In genomic region chr5:72920416-72920815, GRCm38 (mm10) we compare ENCODE assay signal across 27 mouse cellular contexts. TPM values are rescaled to one million over a fixed set of nuclear protein-coding genes. Genes with fewer than 3 reads are reported as not detected.
DNase-seq lines count a peak whose midpoint lies in the region; ATAC-seq and TF ChIP-seq lines count a peak whose summit lies in the region.
"Had no signal": no experiment of that assay in that cellular context is flagged by ENCODE, and none has a peak within 500 bp of the region (broad histone marks: within the 10 kb centered on the region; RNA-seq: fewer than 3 reads in every experiment).

No protein-coding gene starts in this region.

- no peaks in the 10 kb centered on the region for H3K36me3 ChIP-seq in forebrain, embryonic 14.5 days (ENCODE audit: control insufficient read depth, insufficient read depth, low read length)
- peaks cover 9% of the 10 kb centered on the region for H3K36me3 ChIP-seq in forebrain, embryonic 10.5 days (replicated peaks)
- no peaks in the 10 kb centered on the region for H3K36me3 ChIP-seq in forebrain, embryonic 16.5 days (ENCODE audit: control insufficient read depth, insufficient read depth)
- H3K36me3 ChIP-seq in forebrain, embryonic 12.5 days (replicated peaks), result peaks cover 9% of the 10 kb centered on the region
- H3K36me3 ChIP-seq: embryonic facial prominence, embryonic 13.5 days; embryonic facial prominence, embryonic 15.5 days had no signal

- no peaks in the 10 kb centered on the region for H3K9me3 ChIP-seq in forebrain, embryonic 14.5 days (replicated peaks; ENCODE audit: control insufficient read depth, low read length)
- no peaks in the 10 kb centered on the region for H3K9me3 ChIP-seq in forebrain, embryonic 10.5 days
- H3K9me3 ChIP-seq in forebrain, embryonic 16.5 days (ENCODE audit: control insufficient read depth, low read length), result no peaks in the 10 kb centered on the region
- H3K9me3 ChIP-seq in forebrain, embryonic 12.5 days, result no peaks in the 10 kb centered on the region
- H3K9me3 ChIP-seq: embryonic facial prominence, embryonic 13.5 days; embryonic facial prominence, embryonic 15.5 days had no signal

- H3K27ac ChIP-seq in forebrain, embryonic 14.5 days (ENCODE audit: low read depth, low read length), result no peak overlapping the region
- H3K27ac ChIP-seq in forebrain, embryonic 10.5 days, result no peak overlapping the region
- H3K27ac ChIP-seq in forebrain, embryonic 16.5 days (ENCODE audit: low read length), result no peak overlapping the region
- no peak overlapping the region for H3K27ac ChIP-seq in forebrain, embryonic 12.5 days
- H3K27ac ChIP-seq: embryonic facial prominence, embryonic 13.5 days; embryonic facial prominence, embryonic 15.5 days had no signal

- peaks cover 16% of the 10 kb centered on the region for H3K4me1 ChIP-seq in forebrain, embryonic 14.5 days (ENCODE audit: control insufficient read depth, insufficient read depth, low read length)
- peaks cover 20% of the 10 kb centered on the region for H3K4me1 ChIP-seq in forebrain, embryonic 10.5 days
- H3K4me1 ChIP-seq in forebrain, embryonic 16.5 days (replicated peaks; ENCODE audit: control insufficient read depth, insufficient read depth, low read length), result peaks cover 29% of the 10 kb centered on the region
- peaks cover 22% of the 10 kb centered on the region for H3K4me1 ChIP-seq in forebrain, embryonic 12.5 days

- H3K4me3 ChIP-seq in forebrain, embryonic 14.5 days (ENCODE audit: low read depth, low read length), result no peak overlapping the region
- no peak overlapping the region for H3K4me3 ChIP-seq in forebrain, embryonic 10.5 days
- H3K4me3 ChIP-seq in forebrain, embryonic 16.5 days (replicated peaks; ENCODE audit: low read length), result no peak overlapping the region
- no peak overlapping the region for H3K4me3 ChIP-seq in forebrain, embryonic 12.5 days (replicated peaks)
- H3K4me3 ChIP-seq: embryonic facial prominence, embryonic 13.5 days; embryonic facial prominence, embryonic 15.5 days; erythroblast, embryonic 14.5 days; gastrocnemius, adult 2 months had no signal

- no peak overlapping the region for H3K4me2 ChIP-seq in forebrain, embryonic 14.5 days (ENCODE audit: low read length)
- no peak overlapping the region for H3K4me2 ChIP-seq in forebrain, embryonic 16.5 days (ENCODE audit: low read length)
- H3K4me2 ChIP-seq in forebrain, embryonic 12.5 days, result no peak overlapping the region
- H3K4me2 ChIP-seq: embryonic facial prominence, embryonic 13.5 days; embryonic facial prominence, embryonic 15.5 days had no signal

- TF ChIP-seq CTCF in brain, embryonic 14.5 days (IDR thresholded peaks at IDR 0.05; ENCODE audit: borderline replicate concordance, extremely low read depth, insufficient read depth, insufficient read length), result no peak

- H3K27me3 ChIP-seq in forebrain, embryonic 14.5 days (replicated peaks; ENCODE audit: control insufficient read depth, insufficient read depth, low read length), result no peaks in the 10 kb centered on the region
- H3K27me3 ChIP-seq in forebrain, embryonic 10.5 days (ENCODE audit: poor library complexity, severe bottlenecking), result no peaks in the 10 kb centered on the region
- H3K27me3 ChIP-seq in forebrain, embryonic 16.5 days (replicated peaks; ENCODE audit: control insufficient read depth, insufficient read depth, low read length), result no peaks in the 10 kb centered on the region
- no peaks in the 10 kb centered on the region for H3K27me3 ChIP-seq in forebrain, embryonic 12.5 days
- H3K27me3 ChIP-seq: embryonic facial prominence, embryonic 13.5 days; embryonic facial prominence, embryonic 15.5 days had no signal

- DNase-seq in forebrain, embryonic 14.5 days (ENCODE audit: low spot score), result peak; percentile 70
- no peak for DNase-seq in forebrain, embryonic 10.5 days (ENCODE audit: extremely low spot score, low spot score)
- DNase-seq in heart, adult 11 months, result peak; percentile 14
- DNase-seq in heart, adult 18-20 months, result no peak
- peak; percentile 69 for DNase-seq in brain, embryonic 14.5 days (ENCODE audit: low read depth)
- DNase-seq in thymus, postnatal 25 days, result no peak
- DNase-seq: adrenal gland, adult 2 months; adrenal gland, postnatal 10 days; adrenal gland, postnatal 25 days; cerebellum, adult 11 months; cerebellum, adult 18-20 months; cerebellum, adult 9-11 months; cerebellum, postnatal 14 days; cerebellum, postnatal 36 days; embryo, embryonic 11 days; gastrocnemius, adult 2 months had no signal

- TF ChIP-seq POLR2A in brain, embryonic 14.5 days (IDR thresholded peaks at IDR 0.05; ENCODE audit: borderline replicate concordance, extremely low read depth, insufficient read depth, insufficient read length, poor library complexity, severe bottlenecking), result no peak

- H3K9ac ChIP-seq in forebrain, embryonic 14.5 days (ENCODE audit: low read length), result no peak overlapping the region
- H3K9ac ChIP-seq in forebrain, embryonic 16.5 days (replicated peaks; ENCODE audit: low read depth, low read length), result no peak overlapping the region
- H3K9ac ChIP-seq in forebrain, embryonic 12.5 days, result no peak overlapping the region
- H3K9ac ChIP-seq: embryonic facial prominence, embryonic 13.5 days; embryonic facial prominence, embryonic 15.5 days had no signal

- WGBS in forebrain, embryonic 14.5 days, result 61% methylated on average over 4 of the region's 4 CpGs
- WGBS in forebrain, embryonic 10.5 days, result 94% methylated on average over 4 of the region's 4 CpGs
- 50% methylated on average over 4 of the region's 4 CpGs for WGBS in forebrain, embryonic 16.5 days
- WGBS in forebrain, embryonic 12.5 days, result 94% methylated on average over 4 of the region's 4 CpGs

- ATAC-seq in forebrain, embryonic 14.5 days, result peak; percentile 38; the same call in 1 of the 2 replicates
- ATAC-seq in forebrain, embryonic 16.5 days, result peak; percentile 45
- no peak for ATAC-seq in forebrain, embryonic 12.5 days (ENCODE audit: low FRiP score)

RNA-seq across cellular contexts. Expression of gene Slain2, which starts 6.3 kb away (rescaled TPM):
- polyA plus RNA-seq in forebrain, embryonic 14.5 days (2014; fragmentation: Nextera tagmentation; extraction: Ambion mirVana), result 18.9 and 20.5 TPM in 2 replicates
- polyA plus RNA-seq in forebrain, embryonic 10.5 days (2016; fragmentation: Nextera tagmentation; extraction: Ambion mirVana), result 12.9 and 14.4 TPM in 2 replicates
- polyA plus RNA-seq in forebrain, embryonic 16.5 days (2015; fragmentation: Nextera tagmentation; extraction: Ambion mirVana), result 16.9 and 18.3 TPM in 2 replicates
- 22.4 and 25.6 TPM in 2 replicates for polyA plus RNA-seq in forebrain, embryonic 12.5 days (2016; fragmentation: Nextera tagmentation; extraction: Ambion mirVana)
- total RNA-seq in heart, adult 18-20 months (2021), result 100 to 1,000 TPM; 138 to 147 TPM
- polyA plus RNA-seq in brain, embryonic 14.5 days (2012; rRNA removed), result 22.7 and 31.0 TPM in 2 replicates

RNA-seq across cellular contexts. Expression of gene Tec, which starts 52.1 kb away (rescaled TPM):
- 4.3 and 5.1 TPM in 2 replicates for polyA plus RNA-seq in forebrain, embryonic 14.5 days (2014; fragmentation: Nextera tagmentation; extraction: Ambion mirVana)
- 2.0 and 2.5 TPM in 2 replicates for polyA plus RNA-seq in forebrain, embryonic 10.5 days (2016; fragmentation: Nextera tagmentation; extraction: Ambion mirVana)
- polyA plus RNA-seq in forebrain, embryonic 16.5 days (2015; fragmentation: Nextera tagmentation; extraction: Ambion mirVana), result 2.9 and 4.9 TPM in 2 replicates
- polyA plus RNA-seq in forebrain, embryonic 12.5 days (2016; fragmentation: Nextera tagmentation; extraction: Ambion mirVana), result 3.1 and 3.4 TPM in 2 replicates
- 10 to 100 TPM; 15.0 to 16.8 TPM for total RNA-seq in heart, adult 18-20 months (2021)
- polyA plus RNA-seq in brain, embryonic 14.5 days (2012; rRNA removed), result 2.9 and 3.9 TPM in 2 replicates
- polyA plus RNA-seq: erythroblast, embryonic 14.5 days had no signal

RNA-seq across cellular contexts. Expression of gene Gm10135, which starts 54.1 kb away (rescaled TPM):
- not detected in 2 replicates for polyA plus RNA-seq in forebrain, embryonic 14.5 days (2014; fragmentation: Nextera tagmentation; extraction: Ambion mirVana)
- polyA plus RNA-seq in forebrain, embryonic 10.5 days (2016; fragmentation: Nextera tagmentation; extraction: Ambion mirVana), result not detected in 2 replicates
- polyA plus RNA-seq in forebrain, embryonic 16.5 days (2015; fragmentation: Nextera tagmentation; extraction: Ambion mirVana), result not detected in 2 replicates
- not detected in 2 replicates for polyA plus RNA-seq in forebrain, embryonic 12.5 days (2016; fragmentation: Nextera tagmentation; extraction: Ambion mirVana)
- total RNA-seq in heart, adult 18-20 months (2021), result not detected
- polyA plus RNA-seq in brain, embryonic 14.5 days (2012; rRNA removed), result not detected in 2 replicates
- total RNA-seq: adrenal gland, adult 2 months; adrenal gland, postnatal 10 days; adrenal gland, postnatal 25 days; adrenal gland, postnatal 4 days; common myeloid progenitor, adult 5-6 weeks; ES-E14; gastrocnemius, adult 2 months had no signal
- polyA plus RNA-seq: adrenal gland, adult 2 months; C2C12; embryonic facial prominence, embryonic 11.5 days; embryonic facial prominence, embryonic 13.5 days; embryonic facial prominence, embryonic 15.5 days; erythroblast, embryonic 14.5 days; frontal cortex, adult 2 months had no signal

Comparison
In these comparisons a context has a peak if more than half of its experiments do, and no peak if none do; other contexts are left out.
1. DNase-seq: peak in forebrain, embryonic 14.5 days (single experiment), heart, adult 11 months (single experiment) and brain, embryonic 14.5 days (single experiment); none in forebrain, embryonic 10.5 days (single experiment), heart, adult 18-20 months (0 of 2) and thymus, postnatal 25 days (single experiment).